Mouse (Mus musculus): ENCODE measurements around the gene Bcat1. TPM values are rescaled to one million over a fixed set of nuclear protein-coding genes. Genes with fewer than 3 reads are reported as not detected.

Bcat1 gene
- total RNA-seq, 2 experiments from 2014 or later = 20.2 to 36.8 TPM

DNA sequence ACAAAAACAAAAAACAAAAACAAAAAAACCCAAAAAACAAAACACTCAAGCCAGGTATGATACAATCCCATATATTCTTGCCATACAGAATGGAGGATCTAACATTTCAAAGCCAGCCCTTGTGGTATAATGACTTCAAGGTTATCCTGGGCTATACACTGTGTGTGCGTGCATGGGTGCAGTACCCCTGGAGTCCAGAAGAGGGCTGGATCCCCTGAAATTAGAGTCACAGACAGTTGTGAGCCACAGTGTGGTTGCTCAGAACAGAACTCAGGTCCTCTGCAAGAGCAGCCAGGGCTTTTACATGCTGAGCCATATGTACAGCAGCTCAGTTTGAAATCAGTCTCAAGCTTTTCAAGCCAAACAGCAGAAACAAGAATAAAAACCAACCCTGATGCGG, 61.0 kb downstream of the Bcat1 start:
- no peak for DNase-seq (ENCODE audit: low spot score in 2 of 2)

DNA sequence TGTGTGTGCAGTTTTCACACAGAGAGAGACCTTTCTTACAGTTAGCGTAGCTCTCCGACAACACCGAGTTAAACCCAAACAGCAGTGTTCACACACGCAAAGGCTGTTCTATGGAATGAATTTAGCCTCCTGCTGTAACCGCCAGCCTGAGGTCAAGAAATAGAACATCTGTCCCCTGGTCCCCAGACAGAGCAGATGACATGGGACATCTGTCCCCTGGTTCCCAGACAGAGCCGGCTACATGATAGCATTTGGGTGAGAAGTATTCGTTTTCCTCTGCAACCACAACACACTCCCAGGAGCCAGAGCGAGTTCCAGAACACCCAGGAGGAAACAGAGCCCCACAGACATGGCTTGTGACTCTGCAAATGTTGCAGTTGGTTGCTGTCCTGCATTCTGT, 63.3 kb downstream of the Bcat1 start:
- DNase-seq (ENCODE audit: low spot score in 2 of 2) = no peak

DNA sequence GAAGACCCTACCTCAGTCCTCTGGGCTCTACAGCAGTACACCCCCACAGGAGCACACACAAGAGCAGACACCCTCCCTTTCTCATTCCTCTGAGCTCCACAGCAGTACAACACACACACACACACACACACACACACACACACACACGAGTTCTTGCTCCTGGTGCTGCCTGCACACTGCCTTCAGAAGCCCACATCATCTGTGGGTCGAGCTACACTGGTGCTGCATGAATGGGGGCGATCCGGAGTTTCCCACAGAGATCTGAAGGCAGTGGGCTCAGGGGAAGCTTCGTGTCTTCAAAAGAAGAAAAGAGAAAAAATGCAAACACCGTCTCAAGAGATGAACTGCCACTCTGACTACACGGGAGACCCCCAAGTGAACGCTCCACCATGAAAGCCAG, 64.8 kb downstream of the Bcat1 start:
- no peak for DNase-seq (ENCODE audit: low spot score in 2 of 2)

DNA sequence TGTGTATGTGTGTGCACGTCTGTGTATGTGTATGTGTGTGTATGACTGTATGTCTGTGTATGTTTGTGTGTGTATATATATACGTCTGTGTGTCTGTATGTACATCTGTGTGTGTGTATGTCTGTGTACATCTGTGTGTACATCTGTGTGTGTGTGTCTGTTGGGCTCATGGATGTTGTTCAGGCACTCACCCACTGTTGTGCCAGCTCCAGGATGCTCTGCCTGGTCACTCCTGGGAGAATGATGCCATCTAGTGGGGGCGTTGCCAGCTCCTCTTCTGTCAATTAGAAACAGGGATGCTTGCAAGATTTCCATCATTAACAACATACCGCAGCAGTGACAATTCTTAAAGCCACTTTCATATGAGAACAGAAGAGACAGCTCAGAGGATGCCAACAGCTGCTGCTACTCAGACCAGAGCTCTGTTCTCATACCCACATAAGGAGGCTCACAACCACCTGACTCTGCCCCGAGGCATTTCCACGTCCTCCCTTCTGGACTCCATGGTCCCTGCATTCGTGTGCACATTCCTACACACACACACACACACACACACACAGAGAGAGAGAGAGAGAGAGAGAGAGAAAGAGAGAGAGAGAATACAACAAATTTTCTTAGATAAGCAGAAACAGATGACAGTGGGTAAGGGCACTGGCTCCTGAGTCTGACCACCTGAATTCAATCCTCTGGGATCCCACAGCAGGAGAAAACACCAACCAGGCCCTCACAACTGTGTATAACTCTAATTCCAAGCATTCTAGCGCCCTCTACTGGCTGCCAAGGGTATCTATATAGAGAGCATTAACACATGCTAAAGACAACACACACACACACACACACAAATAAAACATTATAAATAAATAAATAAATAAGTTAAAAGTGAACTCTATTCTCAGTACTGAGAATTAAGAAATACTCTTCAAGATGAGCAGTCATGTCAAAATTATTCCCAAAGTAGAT, 65.8 kb downstream of the Bcat1 start:
- DNase-seq (ENCODE audit: low spot score in 2 of 2) = no peak

DNA sequence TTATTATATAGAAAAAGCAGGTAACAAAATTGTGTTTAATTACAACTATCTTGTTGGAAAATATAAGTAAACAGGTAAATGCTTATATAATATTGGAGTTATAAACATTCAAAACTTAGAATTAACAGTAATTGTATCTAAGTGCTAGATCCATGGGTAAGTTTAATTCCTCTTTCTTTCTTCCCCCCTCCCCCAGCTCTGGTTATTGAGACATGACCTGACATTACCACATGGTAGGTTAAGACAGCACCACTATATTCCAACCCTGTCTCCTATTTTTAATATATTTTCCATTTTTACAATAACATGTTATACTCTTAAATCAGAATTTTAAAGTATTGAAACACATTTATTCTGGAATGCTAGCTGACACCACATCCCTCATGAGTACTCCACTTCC, 72.5 kb downstream of the Bcat1 start:
- DNase-seq (ENCODE audit: low spot score in 2 of 2) = no peak

DNA sequence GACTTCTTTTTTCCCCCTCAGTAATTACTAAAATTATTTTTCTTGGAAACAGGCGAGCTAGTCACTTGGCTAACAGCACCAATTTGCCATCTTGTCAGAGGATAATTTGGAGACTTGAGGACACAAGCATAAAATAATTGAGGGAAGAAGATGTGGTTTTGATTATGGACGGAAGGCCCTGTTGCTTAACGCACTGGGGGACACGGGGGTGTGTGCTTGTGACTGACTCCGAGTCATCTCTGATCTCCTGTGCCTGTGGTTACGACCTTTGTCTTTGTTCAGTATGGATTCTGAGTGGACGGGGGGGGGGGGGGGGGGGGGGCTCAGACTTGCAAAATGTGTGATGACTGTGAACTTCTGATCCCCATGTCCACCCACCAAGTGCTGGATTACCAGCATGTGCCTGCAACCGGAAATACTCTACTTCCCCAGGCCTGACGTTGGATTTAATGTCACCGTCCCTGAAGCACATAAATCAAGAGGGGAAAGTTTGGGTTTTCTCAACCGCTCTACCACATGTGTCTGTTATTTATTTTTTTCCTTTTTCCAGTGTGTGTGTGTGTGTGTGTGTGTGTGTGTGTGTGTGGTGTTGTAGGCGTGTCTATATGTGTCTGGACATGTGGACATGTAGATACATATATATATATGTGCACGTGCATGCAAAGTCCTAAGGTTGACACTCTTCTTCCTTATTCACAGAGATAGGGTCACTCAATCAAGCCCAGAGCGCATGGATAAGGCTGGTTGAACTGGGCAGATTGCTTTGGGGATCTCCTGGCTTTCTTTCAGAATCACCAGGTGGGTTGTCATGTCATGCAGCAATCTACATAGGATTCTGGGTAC, 73.7 kb downstream of the Bcat1 start:
- DNase-seq (ENCODE audit: low spot score in 2 of 2) = no peak

DNA sequence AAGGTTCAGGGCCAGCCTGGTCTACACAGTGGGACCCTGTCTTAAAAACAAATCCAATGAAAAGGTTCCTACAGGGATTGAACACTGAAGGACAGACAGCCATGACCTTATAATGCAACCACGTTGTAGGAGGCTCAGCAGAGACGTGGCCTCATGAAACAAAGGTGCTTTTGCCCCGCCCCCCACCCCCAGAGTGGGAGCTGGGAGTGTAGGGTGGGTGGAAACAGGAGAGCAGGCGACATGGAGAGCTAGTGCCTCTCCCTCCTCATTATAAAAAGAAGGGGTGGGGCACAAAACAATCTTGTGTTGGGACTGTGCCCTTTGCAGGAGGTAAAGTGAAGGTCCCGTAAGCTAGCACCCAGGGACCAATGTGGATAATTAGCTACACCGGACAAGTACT, 74.5 kb downstream of the Bcat1 start:
- DNase-seq (ENCODE audit: low spot score in 2 of 2) = no peak

DNA sequence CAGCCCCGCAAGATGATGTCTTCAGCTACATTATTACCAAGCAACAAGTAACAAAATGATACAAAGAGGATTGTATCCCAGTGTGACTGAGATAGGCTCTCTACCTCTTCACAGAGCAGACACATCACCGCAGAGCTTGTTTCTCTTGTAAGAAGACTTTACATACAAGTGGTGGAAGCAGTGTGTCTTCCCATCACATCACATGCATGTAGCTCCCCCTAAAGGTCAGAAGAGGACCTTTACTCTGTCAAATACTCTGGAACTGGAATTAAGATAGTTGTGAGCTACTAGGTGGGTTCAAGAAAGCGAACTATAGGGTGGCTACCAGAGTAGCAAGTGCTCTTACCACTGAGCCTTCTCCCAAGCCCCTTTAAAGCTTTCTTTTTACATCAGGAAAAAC, 78.8 kb downstream of the Bcat1 start:
- DNase-seq (ENCODE audit: low spot score in 2 of 2) = no peak

DNA sequence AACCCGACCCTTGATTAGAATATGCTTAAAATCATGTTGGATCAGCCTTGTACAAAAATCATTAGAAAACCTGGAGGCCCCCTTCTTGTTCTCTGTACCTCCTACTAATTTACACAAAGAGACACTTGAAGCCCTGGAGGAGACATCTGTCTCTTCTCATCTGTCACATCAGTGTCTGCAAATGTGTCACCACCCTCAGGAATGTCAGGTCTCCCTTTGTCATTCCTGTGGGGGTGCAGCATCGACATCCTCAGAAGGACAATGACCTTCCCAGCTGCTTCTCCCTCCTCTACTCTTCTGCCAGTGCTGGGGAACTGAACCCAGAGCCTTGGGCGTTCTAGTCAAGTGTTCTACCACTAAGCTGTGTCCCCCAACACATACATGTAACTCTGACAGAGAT, 83.9 kb downstream of the Bcat1 start:
- DNase-seq (ENCODE audit: low spot score in 2 of 2) = no peak

DNA sequence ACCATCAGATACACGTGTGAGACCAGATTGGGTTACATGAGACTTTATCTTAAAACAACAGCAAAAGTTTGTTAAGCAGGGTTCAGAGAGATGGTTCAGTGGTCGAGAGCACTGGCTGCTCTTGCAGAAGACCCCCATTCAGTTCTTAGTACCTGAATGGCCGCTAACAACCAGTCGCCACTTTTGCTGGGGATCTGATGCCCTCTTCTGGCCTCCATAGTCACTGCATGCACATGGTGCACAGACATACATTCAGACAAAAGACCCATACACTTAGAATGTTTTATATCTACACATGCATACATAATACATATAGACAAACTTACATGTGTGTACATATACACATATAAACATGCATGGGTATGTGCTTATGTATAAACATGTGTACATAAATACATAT, 86.8 kb downstream of the Bcat1 start:
- no peak for DNase-seq (ENCODE audit: low spot score in 2 of 2)

DNA sequence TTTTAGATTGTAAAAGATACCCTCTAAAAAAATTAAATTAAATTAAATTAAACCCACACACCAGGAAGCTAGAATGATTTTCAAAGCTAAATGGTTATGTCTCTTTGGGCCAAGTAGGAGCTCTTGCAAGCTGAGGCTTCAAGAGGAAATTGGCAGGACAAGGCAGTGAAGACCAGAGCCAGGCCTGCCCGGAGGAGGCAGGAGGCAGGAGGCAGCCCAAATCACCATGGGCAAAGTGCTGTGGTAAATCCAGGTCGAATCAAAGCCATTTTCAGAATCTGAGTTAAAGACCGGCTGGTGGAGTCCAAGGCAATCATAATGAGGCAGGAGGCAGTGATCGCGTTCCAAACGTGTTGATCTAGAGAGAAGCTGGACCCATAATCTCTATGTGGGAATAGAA, 88.3 kb downstream of the Bcat1 start:
- no peak for DNase-seq (ENCODE audit: low spot score in 2 of 2)

DNA sequence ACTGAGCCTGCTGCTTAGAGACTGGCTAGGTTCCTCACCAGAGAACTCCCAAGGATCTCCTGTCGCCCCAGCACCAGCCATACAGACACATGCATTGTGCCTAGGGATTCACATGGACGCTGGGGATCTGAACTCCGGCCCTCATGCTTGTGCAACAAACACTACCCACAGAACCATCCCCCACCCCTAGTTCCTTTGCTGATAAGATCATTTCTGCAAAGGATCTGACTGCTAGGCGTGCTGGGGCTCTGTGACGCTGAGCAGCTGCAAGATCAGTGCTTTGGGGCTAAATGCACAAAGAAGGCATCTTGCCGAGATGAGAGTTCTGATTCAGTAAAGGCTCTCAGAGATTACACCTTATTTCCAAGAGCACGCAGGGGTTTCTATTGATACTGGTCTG, 88.8 kb downstream of the Bcat1 start:
- no peak for DNase-seq (ENCODE audit: low spot score in 2 of 2)

DNA sequence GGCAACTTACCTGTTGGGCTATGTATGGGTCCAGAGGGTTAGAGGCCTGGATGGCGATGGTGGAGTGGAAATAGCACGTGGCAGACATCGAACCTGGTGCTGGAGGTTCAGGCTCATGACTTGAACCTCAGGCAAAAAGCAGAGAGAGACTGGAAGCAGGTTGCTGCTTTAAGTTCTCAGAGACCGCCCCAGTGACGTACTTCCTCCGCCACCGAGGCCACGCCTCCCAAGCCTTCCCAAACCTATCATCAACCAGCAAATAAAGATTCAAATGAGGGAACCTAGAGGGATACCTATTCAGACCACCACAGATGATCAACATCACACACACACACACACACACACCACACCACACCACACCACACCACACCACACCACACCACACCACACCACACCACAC, 91.8 kb downstream of the Bcat1 start:
- no peak for DNase-seq (ENCODE audit: low spot score in 2 of 2)

DNA sequence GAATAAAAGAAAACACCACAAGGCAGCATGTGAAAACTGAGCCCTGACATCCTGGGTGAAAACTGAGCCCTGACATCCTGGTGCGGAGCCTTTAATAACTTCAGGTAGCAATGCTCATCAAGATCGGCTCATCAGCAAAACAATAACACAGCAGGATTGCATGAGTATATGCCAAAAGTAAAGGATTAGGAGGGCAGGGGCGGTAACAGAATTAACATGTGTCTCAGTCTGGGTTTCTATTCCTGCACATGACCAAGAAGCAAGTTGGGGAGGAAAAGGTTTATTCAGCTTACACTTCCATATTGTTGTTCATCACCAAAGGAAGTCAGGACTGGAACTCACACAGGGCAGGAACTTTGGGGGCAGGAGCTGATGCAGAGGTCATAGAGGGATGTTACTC, 93.9 kb downstream of the Bcat1 start:
- no peak for DNase-seq (ENCODE audit: low spot score in 2 of 2)

DNA sequence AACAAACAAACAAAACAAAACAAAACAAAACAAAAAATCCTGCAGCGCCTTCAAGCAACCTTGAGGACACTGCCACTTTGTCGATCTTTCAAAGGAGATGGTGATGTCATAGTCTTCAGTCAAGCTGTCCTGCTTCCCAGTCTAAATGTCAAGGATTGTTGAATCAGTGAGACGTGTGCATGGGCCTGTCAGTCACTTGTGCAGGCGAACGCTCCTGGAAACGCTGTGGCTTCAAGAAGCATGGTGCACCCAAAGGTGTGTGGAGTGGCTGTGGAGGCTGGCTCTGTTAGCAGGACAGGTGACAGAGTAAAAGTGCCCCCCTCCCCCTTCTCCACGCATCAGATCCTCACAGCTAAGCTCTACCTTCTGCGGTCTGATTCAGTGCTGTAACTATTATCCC, 103.6 kb downstream of the Bcat1 start:
- DNase-seq (ENCODE audit: low spot score in 2 of 2) = no peak

DNA sequence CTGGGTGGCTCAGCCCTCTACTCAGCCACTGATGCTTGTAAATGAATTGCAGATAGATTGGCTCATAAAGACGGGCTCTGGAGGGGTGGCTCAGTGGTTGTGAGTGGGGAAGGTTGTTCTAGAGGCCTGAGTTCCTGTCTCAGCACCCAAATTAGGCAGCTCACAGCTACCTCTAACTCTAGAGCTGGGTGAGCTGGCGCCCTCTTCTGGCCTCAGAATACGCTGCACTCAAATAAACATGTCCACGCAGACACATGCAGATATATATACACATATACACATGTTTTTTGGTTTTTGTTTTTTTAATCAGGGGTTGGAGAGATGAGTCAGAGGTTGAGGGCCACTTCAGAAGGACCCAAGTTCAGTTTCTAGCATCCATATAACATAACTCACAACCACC, 105.1 kb downstream of the Bcat1 start:
- DNase-seq (ENCODE audit: low spot score in 2 of 2) = no peak

DNA sequence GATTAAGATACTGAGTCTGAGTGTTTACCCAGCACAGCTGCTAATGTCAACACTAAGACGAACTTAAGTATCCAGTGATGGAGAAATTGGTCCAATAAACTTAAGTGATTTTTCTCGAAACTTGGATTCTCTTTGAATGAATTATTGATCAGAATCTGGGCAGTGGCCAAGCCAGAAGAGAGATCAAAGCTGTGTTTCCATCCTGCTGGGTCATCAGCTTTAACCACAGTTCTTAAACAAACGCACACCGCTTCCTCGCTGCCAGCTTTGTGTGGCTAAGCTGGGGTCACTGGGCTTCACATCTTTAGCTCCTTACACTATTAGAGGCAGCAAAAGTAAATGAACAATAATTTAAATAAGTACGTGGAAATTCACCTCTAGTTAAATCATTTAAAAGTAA, 108.4 kb downstream of the Bcat1 start:
- DNase-seq (ENCODE audit: low spot score in 2 of 2) = no peak

DNA sequence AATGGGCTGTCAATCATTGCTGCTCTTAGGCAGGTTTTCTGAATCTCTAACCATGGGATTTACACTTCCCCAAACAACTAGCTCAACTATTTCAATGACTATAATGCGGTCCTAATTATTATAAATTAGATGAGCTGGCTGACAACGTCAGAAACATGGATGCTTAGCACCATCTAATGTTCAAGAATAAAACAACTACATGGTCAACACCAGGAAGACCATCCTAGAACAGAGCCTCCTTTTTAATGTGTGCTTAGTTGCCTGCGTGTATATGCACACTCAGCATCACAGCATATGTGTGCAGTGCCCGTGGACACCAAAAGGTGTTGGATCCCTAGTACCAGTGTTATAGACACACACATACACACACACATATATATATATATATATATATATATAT, 111.8 kb downstream of the Bcat1 start:
- DNase-seq (ENCODE audit: low spot score in 2 of 2) = no peak

DNA sequence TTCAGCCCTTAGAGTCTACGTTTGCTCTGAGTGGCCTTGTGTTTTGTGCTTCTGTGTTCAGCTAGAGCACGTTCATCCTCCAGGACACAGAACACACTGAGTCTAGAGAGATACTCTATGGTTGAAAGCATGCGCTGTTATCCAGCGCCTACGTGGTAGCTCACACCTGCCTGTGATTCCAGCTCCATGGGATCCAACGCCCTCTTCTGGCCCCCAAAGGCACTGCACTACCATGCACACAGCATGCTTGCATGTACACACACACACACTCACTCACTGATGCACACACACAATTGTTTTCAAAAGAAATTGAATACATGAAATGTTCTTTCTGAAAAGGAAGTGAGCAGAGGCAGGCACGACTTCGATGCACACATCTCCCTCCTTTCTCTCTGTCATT, 112.8 kb downstream of the Bcat1 start:
- no peak for DNase-seq (ENCODE audit: low spot score in 2 of 2)

DNA sequence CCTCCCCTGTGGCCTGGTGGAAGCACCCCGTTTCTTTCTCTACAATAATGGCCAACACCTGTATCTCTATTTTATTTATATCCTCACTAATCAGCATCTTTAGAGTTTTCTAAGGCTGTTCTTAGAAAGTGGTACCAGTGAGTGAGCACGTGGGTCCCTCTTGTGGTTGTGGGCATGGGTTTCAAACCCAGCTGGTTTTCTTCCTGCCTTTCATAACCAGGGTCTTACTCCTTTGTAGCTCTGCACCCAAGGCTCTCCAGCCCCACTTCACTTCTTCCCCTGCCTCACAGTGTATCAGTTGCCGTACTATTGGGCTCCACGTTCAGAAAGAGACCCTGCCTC, 114.0 kb downstream of the Bcat1 start:
- DNase-seq (ENCODE audit: low spot score in 2 of 2) = no peak

DNA sequence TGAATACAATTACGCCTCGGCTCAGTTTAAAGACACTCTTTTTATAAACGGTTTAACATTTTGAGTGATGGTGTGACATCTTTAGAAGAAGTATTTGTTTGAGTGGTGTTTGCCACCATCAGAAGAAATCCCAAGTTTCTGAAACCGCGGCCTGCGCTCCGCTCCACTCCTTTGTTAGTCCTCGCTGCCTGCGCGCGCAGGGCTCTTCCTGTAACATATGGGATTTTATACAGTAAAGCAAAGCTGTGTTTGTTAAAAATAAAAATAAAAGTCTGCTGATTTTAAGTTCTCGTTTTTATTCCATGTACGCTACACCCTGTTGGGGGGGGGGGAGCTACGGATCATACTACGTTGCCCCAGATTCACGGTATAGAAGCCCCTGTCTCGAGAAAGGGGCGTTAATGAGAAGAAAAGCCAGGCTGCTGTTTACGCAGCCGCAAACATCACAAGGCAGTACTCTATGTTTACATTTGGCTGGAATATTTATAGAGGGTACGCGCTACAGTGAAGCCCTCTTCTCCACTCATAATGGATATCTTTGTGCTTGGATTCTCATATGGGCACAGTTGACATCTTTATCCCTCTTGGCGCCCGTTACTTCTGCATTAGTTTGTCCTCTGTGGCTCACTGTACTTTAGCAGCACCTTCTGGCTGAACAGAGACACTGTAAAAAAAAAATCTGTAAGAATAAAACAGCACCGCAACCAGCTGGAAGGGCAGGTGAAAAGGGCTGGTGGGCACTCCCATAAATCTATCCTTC, 114.6 kb downstream of the Bcat1 start:
- no peak for DNase-seq (ENCODE audit: low spot score in 2 of 2)

All from adrenal gland, adult 18-20 months (tissue).